Mouse (Mus musculus) urinary bladder, postnatal 14 days (tissue): ENCODE data around the gene Erbb4.
"Not testable (repeated sequence)": the region's sequence is repeated elsewhere in the genome, so short reads cannot be mapped to it uniquely, and the experiment has no call there.

ENCODE experiments used
- DNase-seq: peaks from one replicate; pipeline ENCODE4 v3.0.0; 2021; ENCODE audit warnings: low spot score

Gene Erbb4

DNA sequence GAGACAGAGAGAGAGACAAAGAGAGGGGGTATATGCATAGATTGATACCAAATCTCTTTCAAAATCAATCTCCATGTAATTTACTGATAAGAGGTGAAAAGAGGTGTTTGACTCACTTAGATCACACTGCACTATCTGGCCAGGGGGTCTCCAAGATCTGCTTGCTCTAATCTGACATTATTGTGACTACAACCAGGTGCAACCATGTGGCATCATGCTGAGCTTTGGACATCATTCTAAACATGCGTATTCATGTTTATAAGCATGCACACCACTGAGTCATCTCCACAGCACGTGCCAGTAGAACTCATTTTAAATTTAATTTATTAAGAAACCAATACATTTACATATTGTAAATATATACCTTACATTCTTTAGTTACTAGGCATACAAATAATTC, 247.5 kb downstream of the Erbb4 start:
- DNase-seq: no peak

DNA sequence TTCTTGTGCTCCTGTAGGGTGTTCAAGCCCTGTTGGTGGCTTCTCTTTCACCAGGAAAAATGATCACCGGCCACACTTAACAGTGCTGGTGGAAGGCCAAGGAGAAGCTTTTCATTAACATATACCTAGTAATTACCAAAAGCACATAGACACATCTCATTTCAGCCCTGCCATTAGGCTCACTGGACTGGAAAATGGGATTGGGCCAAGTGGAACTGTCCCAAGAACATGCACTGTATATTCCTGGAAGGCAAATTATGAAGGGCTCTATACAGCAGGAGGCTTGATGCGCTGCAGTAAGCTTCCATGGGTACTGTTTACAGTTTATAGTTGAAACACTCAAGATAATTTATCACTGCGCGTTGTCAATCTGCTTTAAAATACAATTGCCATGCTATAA, 248.4 kb downstream of the Erbb4 start:
- DNase-seq: no peak

DNA sequence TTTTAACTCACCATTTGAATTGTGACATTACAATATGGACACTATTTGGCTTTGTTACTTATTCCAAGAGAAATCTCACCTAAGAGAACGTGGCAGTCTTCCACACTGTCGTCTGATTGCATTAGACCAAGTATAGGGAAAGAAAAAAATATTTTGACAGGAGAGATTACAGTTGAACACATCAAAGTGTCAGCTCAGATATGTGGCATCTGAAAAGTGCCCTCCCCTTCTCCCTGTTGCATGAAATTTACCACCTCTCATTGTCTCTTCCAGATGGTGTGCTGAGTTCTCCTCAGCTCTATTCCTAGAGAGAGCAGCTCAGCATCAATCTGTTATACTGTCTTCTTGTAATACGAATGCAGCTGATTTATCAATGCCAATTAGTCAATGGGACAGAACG, 268.5 kb downstream of the Erbb4 start:
- no peak for DNase-seq

DNA sequence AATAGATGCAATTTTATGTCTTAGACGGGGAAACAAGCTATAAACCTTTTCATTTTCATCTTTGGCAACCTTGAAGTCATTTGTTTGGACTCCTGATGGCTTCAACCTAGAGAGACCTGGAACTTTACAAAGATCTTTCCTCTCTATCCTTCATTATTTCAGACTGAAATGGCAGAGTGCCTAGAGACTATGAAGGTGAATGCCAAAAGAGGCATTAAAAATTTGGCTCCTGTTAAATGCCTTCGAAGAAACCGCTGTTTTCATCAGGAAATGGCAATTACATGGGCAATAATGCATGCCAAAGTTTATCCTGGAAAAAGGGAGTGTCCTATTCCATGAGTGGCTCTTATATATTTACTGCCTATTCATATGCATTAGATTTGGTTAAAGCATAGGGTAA, 273.2 kb downstream of the Erbb4 start:
- DNase-seq: no peak

DNA sequence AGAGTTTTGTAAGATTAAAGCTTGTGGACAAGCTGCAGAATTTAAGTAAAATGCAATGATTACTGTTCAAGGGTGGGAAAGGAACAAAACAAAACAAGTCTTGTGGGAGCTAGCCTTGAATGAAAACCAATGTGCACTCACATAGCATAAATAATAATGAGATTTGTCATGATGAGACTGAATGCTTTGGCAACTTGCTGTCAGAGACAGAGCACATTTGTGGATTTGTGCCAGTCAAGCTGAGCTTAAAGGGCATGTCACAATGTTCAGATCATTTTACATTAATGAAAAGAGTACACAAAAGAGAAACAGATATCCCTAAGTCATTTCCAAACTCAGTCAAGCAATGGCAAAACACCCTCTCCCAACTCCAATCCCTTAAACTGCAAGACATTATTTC, 275.8 kb downstream of the Erbb4 start:
- no peak for DNase-seq

DNA sequence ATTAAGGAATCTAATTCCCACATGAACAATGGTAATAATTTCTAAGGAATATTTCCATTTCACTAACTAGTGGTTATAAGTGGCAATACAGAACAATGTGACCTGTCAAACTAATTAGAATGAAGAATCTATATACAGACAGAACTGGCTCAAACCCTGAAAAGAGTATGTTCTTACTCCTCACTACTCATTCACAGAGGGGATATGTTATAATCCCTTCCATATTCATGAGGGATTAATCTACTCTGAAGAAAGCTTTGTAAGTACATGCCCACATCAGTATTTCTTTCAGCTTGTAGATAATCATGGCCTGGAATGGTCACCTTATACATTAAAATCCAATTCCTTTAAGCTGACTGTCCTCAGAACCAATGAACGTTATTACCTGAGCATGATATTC, 276.3 kb downstream of the Erbb4 start:
- no peak for DNase-seq

DNA sequence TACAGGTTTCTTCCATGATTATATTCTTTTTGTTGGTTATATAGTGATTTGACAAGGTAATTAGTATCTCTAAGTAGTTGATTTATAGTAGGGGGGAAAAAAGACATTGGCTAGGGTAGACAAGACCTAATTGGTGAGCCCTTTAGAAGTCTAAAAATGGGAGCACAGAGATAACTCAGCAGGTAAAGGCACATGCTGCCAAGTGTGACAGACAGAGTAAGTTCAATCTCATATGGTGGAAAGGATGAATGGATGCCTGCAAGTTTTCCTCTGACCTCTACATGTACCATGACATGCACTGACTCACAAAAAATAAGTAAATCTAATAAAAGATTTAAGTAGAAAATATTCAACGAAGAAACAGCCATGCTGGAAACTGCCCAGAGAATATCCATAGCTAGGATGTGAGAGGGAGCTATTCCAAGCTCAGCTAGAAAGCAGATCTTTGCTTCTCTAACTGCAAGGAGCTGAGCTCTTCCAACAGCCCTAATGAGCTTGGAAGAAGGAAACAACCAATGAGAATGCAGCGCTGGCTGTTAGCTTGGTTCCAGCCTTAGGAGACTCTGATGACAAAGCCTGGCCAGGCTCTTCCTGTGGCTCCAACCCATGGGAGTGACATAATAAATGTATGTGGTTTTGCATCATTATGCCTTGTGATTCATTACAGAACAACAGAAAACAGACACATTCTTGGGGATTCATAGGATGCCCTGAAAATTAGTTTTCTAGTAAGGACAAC, 277.2 kb downstream of the Erbb4 start:
- DNase-seq: no peak

DNA sequence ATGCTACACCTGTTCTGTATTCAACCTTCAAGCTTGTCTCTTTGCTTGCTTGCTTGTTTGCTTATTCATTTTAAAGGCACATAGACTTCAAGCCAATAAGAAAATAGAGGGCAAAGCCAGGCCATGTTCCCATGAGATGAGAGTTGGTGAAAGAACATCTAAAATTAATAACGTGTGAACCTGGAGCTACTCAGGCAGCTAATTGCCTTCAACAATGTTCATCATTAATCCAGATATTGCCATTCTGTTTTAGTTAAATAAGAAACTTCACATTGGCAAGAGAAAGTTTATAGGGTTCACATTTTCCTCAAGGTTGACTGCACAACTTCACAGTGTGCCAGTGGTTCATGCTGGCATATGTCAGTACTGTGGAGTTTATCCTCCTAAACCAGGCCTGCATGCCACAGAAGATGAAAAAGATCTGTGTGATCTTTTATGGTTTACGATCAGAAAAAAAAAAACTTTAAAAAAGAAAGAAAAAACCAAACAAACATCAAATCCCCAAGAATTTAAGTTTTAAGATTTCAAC, 284.7 kb downstream of the Erbb4 start:
- DNase-seq: no peak

DNA sequence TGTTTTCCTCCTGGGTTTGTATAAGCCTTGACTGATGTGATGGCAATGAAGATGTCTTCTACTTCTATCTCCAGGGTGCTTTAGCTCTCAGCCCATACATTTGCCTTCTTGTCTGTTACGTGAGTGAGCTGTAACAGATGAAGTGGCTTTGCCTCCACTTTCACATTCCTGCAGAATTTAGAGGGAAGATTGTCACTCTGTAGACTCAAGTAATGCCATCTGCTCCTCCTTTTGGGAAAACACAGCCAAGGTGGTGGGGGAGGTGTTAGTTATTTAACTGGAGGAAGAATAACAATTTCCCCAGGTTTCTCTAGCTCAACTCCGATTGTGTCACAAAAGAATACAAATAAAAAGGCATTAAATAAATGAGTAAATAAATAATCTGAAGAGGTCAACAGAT, 301.1 kb downstream of the Erbb4 start:
- no peak for DNase-seq

DNA sequence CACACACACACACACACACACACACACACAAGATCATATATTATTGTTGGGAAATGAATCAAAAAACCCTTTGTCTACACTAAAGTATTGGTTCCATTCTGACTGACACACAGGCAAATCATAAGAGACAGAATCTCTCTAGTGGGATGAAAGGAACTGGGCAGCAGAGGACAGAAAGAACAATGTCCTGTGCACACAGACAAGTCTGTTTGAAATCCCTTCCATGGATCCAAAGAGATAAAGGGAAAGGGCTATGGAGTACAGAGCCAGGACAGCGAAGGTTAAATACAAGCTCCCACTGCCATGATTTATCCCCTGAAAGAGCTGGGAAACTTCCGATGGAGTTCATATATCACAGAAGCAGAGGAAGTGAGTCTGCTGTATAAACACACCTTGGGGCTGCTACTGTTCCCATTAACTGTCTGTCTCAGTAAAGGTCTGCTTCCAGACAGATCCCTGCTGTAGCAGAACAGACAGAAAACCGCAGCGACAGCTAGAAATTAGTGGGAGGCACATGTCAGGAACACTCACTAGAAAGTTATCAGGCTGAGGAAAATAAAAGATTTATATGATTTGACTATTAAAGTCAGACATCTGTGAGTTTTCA, 320.3 kb downstream of the Erbb4 start:
- DNase-seq: no peak

DNA sequence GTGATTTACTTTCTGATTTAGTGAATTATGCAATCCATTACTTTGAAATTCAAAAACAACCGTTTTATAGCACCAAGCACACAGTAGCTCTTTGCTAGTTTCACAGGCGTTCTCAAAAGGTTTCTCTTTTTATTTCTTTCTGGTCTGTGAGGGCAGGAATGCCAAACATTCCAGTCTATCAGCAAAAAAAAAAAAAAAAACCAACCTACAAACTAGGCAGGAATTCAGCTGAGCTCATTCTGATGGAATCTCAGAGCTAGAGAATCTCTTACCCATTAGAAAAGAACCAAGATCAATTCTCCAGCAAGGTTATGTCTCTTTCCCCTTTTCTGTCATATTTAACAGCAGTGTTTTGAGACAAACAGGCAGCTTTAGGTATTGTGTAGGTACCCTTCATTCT, 327.2 kb downstream of the Erbb4 start:
- no peak for DNase-seq

DNA sequence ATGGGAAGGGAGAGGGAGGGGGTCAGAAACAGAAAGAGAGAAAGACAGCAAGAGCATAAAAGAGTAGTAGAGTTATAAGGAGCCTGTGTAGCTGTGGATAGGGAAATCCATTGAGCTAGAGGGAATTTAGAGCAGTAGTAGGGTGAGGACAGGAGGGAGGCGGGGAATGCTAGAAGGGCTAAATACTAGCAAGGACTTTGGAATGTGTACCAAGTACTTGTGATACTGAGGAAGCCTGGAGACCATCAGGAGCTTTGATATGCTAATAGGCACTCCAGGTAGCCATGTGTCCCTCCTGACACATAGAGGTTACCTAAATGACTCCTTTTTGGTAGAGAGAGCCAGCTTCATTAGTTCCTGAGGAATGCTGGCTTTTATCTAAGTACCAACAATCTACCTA, 327.8 kb downstream of the Erbb4 start:
- DNase-seq: no peak

DNA sequence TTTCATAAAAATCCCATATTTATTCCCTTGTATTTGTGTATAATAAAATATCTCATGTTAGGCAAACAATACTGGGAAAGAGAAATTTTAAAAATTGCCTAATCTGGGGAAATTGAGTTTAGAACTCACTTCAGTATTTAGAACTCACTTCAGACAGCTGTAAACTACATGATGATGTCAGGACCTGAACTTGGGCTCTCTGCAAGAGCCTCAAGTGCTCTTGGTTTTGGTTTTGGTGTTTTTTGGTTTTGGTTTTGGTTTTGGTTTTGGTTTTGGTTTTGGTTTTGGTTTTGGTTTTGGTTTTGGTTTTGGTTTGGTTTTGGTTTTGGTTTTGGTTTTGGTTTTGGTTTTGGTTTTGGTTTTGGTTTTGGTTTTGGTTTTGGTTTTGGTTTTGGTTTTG, 341.8 kb downstream of the Erbb4 start:
- DNase-seq: not testable (repeated sequence)

DNA sequence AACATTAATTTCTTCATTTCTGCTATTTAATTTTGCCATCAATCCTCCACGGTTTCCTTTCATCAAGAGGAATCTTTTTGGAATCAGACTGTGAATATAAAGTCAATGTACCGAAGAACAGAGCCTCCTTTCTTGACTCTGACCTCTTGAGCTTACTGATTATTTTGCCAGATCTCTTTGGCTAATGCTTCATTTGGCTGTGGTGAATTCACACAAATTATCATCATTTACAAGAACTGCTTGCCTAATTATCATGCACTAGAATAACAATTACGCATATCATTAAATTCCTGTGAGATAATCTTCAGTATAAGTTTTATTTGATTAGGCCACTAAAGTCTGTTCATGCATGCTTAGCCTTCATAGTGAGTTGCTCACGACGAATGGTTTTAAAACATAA, 345.4 kb downstream of the Erbb4 start:
- DNase-seq: no peak

DNA sequence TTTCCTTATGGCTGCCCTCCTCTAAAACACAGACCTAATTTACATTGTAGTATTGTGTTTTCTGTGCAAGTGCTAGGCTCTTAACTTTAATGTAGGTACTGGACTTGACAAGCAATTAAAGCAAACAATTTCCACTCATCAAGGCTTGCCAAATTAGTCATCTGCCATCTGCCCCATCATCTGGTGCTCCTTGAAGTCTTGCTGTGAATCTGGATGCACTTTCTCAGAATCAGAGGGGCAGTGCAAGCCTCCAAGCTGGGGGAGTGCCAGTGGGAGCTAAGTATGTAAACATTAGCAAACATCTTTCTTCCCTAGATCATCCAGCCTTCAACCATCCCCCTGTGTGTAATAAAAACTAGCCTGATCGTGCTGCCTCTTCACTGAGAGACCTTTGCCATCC, 358.9 kb downstream of the Erbb4 start:
- DNase-seq: no peak

DNA sequence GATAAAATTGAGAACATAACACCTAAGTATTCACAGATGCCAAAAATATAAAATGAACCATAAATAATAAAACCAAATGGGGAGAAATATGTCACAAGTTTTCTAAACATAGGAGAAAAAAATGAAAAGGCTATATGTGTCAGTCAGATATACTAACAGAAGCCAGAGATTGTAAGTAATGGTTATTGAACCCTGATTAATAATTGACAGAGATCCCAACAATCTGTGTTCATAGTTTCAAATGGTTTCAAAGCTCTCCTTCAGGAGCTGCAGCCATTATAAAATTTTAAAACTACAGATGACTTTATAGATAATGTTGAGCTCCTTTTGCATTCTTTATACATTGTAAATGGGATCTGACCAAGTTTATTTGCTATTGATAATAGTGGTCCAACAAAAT, 426.4 kb downstream of the Erbb4 start:
- DNase-seq: no peak

DNA sequence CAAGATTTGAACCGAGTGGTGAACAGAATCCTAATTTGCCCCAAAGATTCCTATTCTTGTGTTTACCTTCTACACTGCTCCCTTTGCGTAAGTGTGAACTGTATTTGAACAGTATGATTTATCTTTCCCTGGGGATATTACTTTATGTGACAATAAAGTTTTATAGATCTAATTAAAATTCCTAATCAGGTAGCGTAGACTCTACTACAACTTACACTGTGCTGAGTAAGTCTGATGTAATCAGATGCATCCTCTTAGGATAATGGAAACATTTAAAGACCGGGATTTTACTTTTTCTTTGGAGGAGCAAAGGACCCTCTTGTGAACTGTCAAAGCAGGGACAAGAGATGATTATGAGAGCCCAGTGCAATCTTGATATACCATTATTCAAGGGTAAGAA, 433.2 kb downstream of the Erbb4 start:
- no peak for DNase-seq

DNA sequence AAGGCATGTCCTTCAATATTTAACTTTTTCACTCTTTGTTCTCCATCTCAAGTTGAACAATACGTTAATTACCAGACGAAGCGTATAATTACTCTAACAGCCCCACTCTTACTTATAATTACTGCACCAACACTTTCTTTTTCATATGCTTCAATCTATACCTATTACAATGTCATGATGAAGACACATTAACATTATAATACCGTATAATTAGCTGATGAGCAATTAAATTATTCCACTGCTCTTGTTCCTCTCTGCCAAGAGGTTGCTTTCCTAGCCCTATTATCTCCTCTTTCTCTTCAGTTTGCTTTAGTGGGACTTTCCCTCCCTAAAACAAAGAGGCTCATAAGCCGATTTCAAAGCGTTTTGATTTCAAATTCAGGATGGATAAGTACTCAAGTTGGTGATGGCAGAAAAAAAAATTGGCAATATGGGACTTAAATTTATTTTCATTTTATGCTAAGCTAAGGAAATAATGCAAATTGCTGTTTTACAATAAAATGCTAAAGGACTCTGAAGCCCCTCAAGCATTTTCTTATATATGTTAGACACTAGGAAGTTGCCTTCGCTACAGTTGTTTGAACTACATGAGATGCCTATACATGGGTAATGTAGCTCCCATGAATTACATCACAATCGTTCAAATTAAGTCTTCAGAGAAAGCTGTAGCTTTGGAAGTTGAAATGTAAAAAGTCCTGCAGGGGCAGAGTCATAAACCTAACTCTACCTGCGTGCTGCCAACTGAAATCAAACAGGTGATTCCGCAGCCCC, 440.8 kb downstream of the Erbb4 start:
- DNase-seq: no peak

DNA sequence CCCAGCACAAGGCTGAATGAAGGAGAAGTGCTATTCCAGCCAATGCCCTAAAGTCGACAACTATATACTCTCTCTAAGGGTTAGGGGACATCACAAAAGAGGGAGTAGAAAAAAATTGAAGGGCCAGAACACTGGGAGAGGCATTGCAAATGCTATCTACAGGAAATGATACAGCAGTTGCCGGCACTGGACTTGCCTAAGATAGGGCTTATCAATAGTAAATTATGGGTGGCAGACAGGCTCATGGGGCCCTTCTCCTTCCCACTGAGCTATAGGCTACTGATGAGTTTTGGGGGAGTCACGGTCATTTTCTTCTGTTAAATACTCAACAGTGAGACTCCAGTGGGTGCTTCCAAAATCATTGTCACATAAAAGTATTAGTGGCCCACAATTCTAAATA, 517.4 kb downstream of the Erbb4 start:
- DNase-seq: no peak

DNA sequence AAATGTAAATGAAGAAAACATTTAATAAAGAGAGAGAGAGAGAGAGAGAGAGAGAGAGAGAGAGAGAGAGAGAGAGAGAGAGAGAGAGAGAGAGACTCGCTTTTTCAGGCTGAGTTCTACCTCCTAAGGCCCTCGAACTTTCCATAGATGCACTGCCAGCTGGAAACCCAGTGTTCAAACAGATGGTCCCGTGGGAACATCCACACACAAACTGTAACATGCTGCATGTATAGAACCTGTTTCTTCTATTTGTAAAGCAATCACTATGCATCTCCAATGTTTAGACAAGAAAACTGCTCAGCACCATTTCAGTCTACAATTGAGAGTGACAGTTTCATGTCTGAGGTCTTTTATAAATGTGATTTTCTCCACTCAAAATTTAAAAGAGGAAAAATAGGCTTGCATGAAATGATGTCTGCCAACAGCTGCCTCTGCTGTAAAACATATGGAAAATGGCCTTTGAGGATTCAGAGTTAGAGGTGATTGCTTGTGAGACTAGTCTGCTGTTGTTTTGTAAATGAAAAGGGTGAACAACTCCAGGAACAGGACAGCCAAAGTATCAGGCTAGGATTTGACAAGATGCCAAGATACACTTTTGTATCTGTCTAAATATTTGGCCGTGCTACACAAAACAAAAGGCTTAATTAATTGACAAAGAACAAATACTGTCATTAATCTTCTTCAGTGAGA, 533.9 kb downstream of the Erbb4 start:
- no peak for DNase-seq

DNA sequence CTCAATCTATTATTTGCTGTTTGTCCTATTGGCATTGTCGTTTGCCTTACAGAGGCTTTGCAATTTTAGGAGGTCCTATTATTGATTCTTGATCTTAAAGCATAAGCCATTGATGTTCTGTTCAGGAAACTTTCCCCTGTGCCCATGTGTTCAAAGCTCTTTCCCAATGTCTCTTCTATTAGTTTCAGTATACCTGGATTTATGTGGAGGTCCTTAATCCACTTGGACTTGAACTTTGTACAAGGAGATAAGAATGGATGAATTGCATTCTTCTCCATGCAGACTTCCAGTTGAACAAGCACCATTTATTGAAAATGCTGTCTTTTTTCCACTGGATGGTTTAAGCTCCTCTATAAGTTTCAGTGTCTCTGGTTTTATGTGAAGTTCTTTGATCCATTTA, 536.9 kb downstream of the Erbb4 start:
- DNase-seq: no peak

DNA sequence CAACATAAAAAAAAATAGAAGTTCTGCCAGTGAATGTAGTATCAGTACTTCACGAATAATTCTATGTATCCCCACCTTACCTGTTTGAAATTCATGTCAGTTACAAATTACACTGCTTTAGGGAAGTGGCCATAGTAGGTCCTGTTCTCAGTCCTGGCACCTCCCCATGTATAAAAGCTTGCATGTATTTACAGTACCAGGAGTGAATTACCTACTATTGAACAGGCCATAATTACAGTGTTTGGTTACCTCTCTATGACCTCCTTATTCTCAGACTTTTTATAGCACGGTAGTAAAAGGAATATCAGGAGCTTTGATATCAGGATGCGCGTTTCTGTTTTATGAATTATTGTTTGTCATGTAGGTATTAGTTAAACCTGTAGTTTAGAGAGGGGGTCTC, 564.9 kb downstream of the Erbb4 start:
- no peak for DNase-seq

DNA sequence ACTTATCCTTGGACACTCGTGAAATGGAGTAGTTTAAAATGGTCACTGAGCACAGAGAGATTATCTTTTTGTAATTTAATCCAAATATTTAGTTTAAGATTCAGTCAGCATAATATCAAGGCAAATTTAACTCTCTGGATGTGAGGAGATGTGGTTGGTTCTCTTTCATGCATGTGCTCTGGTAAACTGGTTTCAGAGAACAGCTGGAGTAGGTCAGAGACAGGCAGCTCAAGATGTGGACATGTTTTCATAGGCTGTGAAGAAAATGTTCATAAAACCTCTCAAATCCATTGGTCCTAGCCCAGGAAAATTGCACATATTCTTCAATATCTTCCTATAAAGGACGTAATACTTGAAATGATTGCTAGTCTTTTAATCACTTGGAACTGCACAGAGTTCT, 590.0 kb downstream of the Erbb4 start:
- no peak for DNase-seq
